Mouse (Mus musculus): Measurements from ENCODE around the gene Upf2.
A peak's percentile ranks its signal among the peaks of the same experiment; 100 is the strongest.

The Upf2 gene

DNA sequence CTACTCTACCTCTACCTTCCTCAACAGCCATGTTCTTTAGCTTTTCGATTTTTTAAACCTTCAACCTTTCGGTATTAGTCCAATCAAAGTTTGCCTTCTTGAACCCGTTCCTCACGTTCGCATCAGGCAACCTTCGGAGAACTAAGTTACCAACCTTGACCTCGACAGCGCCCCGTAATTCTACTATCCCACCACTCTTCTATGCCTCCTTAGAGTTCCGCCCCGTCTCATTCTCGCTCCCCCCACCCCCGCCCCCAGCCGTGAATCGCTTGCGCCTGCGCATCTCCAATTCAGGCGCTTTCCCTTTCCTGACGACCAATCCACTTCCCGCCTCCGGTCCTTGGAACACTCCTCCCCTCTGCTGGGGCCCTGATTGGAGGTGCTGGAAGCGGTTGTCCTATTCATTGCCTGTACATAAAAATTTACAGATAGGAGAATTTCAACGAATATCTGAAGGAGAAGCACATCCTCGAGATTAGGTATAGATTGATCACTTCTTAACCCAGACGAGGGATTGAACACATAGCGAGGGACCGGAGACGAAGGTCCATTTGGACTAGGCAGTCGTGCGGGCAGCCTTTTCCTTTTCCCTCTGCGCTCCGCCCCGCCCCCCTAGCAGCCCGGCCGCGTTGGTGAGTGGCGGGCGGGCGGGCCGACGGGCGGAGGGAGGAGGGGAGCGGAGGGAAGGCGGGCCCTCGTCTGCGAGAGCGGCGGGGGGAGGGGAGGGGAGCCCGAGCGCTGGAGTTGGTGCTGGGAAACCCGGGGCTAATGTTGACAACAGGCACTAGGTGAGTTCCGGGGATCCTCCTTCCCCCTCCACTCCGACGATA, at the start of gene Upf2:
Upf2 (plus strand) TSS at position 704 of the 830 bp plus-strand sequence.
- DNase-seq (ENCODE audit: low read depth, low spot score), result peak; percentile 98

DNA sequence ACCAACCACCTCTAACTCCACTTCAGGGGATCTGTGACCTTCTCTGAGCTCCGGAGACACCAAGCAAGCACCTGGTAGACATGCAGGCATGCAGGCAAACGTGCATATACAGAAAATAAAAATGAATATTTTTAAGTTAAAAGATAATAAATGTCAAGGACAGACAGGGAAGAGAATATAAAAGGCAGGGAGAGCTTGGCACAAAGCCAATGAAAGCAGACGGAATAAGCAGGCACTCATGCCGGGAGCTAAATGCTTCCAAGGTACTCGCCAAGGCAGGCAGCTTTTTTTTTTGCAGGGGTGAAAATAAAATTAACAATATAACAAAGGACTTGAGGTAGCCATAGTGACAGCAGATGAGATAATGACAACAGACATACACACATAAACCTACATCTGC, 45.2 kb upstream of the Upf2 start:
- DNase-seq (ENCODE audit: low read depth, low spot score), result no peak

DNA sequence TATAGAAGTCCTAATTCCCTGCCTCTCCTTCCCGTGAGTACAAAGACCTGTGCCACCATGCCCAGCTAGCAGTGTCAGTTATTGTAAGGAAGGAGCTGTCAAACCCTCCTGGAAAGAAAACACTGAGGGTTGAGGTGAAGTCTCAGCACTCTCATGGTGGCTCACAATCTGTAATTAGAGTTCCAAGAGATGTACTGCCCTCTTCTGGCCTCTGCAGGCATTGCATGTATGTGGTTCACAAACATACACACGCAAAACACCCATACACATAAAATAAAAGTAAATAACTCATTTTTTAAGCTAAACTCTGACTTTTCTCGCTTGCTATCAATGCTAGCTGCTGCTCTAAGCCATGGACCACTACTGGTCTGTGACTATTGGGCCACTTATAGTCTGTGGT, 44.6 kb upstream of the Upf2 start:
- peak; percentile 70 for DNase-seq (ENCODE audit: low read depth, low spot score)

DNA sequence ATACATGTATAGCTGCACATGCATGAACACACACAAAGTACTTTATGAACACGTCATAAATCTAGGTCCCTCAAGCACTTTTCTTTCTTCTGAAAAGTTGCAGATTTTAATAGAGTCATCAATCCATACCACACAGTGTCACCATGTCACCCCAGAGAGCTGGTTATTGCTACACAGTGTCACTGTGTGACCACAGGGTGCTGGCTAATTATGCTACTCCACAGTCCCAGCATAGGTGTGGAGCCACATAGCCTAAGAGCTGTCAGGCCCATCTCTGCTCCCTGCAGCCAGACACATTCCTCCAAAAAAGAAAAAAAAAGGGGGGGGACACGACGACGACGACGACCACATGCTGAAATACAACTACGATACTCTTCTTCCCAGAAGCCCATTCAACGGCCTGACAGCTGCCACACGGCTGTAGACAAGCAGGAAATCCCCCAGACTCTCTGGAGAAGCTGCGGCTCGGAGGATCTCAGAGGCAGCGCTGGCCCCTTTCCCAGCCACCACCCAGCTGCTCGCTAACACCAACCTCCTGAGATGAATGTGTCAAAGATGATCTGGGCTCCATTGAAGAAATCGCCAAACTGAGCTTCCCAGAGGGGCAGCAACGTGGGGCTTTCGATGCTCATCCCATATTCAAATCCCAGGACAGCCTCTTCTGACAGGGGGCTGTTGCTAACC, 39.8 kb upstream of the Upf2 start:
- no peak for DNase-seq (ENCODE audit: low read depth, low spot score)

DNA sequence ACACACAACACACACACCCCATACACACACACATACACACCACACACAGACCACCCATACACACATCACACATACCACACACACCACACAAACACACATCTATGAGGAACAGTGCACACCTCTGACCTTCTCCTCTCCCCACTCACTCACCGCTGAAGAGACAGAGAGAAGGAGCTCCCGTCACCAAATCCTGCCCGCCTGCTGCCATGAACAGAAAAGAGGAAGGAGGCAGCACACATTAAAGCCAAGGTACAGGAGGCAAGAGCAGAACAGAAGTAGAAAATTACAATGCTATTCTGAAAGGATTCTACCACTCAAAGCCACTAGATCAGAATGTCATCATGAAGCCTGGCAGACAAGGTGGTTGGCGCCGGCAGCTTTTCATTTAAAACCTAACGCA, 28.4 kb upstream of the Upf2 start:
- peak; percentile 16 for DNase-seq (ENCODE audit: low read depth, low spot score)

DNA sequence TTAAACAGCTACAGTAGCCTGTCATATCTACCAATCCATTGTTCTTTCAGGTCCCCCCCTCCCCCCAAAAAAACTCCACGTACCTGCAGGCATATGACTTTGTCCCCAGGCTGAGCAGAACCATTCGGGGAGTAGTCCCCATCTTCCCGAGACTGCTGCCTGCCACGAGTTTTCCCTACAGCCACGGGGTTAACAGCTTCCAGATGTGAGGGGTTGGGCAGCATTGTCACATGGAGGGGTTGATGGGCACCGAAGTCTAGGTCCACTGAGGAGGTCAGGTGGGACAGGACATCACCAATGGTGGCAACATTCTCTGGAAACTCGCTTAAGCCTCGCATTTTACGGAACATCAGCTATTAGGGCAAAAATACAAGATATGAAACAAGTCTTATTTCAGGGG, 27.5 kb upstream of the Upf2 start:
- no peak for DNase-seq (ENCODE audit: low read depth, low spot score)

DNA sequence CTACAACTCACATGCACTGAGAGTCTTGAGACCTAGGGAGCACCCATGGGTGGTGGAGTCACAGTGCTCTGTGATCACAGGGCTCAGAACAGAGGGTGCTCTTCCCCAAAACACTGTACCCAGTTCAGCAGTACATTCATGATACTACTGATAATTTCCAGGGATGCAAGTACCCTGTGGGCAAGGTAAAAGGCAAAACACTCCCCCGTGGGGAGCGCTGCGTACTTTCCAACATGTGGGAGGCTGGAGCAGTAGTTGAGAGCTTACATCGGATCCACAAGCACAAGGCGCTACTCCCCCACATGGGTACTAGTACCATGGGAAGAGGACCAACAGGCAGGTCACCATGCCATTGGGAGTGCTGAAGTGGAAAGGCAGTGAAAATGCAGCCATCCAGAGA, 23.8 kb upstream of the Upf2 start:
- DNase-seq (ENCODE audit: low read depth, low spot score), result no peak

DNA sequence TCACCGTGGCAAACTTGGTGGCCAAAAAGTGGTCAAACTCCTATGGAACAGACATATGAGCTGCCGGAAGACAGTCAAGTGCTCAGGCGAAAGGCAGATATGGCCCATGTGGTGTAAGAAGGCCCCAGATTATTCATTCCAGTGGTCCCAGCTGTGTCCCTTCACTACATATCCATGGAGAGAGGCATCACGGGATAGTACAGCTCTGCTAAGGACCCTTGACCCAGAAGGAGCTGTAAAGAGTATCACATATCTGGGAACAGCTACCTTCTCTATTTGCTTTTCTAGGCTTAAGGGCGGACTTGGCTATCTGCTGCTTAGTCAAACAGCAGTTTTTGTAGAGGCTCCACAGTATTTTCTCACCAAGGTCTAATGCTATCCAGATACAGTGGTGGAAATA, 21.5 kb upstream of the Upf2 start:
- DNase-seq (ENCODE audit: low read depth, low spot score), result no peak

DNA sequence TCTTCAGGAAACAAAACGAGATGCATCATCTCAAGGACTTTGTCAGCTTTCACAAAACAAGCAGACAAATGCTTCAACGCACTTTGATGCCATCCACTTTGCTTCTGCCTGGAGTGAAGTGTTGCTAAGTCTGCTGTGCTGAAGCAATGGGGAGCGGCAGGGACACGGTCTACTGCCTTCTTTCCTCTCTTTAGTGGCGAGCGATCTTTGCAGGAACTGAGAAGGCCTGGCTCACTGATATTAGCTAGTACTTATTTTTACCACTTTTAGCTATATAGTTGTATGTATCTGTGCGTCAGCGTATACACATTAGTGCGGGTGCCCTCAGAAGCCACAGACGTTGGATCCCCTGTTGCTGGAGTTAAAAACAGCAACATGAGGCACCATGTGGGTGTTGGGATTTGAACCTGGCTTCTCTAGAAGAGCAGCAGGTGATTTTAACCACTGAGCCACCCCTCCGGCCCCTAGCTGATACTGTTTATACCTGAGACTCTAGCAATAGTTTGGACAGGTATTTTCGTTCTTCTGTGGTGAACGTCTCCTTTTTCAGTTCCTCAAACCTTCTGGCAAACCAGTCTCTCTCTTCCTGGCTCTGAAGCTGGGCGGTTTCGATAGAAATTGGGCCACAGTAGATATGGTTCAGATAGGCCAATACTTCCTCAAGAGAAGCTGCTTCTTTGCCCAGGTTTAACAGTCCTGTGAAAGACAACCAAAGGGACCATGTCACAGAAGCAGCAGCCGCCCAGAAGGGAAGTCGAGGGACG, 20.8 kb upstream of the Upf2 start:
- peak; percentile 69 for DNase-seq (ENCODE audit: low read depth, low spot score)

DNA sequence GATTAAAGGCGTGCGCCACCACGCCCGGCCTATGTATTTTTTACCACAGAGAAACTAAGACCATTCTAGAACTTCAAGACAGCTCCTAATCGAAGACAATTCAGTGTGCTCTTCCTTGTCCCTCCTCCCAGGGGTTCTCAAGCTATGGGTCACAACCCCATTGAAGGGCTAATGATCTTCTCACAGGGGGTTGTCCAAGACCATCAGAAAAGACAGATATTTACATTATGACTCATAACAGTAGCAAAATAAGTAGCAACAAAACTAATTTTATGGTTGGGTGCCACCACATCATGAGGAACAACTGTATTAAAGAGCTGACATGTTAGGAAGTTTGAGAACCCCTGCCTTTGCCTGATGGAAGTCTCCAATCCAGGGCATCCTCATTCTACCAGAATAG, 19.3 kb upstream of the Upf2 start:
- DNase-seq (ENCODE audit: low read depth, low spot score), result no peak

DNA sequence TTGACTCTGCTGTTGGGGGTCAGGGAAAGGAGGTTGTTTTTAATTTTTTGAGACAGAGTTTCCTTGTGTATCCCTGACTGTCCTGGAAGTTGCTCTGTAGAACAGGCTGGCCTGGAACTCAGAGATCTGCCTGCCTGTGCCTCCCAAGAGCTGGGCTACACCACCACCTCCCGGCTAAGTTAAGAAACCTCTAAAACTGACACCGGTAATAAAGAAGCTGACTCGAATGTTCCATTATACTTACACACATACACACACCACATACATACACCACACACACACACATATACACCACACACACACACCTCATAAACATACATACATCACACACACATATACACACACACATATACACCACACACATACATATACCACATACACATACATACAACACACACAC, 16.3 kb upstream of the Upf2 start:
- DNase-seq (ENCODE audit: low read depth, low spot score), result no peak

DNA sequence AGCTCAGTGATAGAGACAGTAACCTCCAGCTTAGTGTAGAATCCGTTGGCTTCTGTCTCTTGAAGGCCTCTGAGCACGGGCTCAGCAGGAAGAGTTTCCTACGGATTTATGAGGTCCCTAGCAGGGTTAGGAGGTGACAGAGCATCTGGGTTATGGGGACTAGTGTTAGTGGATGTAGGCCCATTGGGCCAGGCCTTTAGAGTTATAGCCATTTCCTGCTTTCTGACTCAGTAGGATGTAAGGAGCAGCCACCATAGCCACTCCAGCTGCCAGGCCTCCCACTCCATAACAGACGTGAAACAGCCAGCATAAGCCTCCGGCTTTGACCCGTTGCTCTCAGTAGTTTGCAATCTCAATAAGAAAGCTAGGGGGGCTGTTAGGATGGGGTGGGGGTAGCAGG, 15.2 kb upstream of the Upf2 start:
- DNase-seq (ENCODE audit: low read depth, low spot score), result no peak

DNA sequence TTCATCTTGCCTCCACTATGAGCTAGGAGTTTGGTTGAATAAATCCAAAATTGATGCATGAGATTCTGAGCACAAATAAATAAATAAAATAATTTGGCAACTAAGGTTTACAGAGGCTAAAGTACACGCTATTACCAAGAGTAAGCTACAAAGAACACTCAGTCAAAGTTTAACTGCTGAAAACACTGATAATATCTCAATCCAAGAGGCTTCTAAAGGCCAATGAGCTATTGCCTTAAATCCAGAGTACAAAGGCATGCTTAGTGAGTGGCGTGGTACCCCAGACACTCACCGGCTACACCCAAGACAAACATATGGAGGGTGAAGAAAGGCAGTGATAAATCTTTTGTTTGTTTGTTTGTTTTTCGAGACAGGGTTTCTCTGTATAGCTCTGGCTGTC, 14.7 kb upstream of the Upf2 start:
- DNase-seq (ENCODE audit: low read depth, low spot score), result no peak

DNA sequence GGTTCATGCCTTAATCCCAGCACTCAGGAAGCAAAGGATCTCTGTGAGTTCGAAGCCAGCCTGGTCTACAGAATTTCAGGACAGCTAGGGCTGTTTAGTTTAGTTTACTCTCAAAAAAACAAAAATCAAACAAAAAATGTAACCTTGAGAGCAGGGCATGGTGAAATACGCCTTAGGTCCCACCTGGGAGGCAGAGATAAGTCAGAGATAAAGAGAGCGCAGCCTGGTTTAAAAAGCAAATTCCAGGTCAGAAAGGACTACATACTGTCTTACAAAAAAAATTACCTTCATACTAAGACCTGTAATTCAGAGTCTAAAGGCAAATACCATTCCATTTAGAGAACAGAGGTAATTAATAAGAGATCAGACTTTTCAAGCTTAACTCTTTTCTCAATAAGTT, 11.9 kb upstream of the Upf2 start:
- DNase-seq (ENCODE audit: low read depth, low spot score), result no peak

DNA sequence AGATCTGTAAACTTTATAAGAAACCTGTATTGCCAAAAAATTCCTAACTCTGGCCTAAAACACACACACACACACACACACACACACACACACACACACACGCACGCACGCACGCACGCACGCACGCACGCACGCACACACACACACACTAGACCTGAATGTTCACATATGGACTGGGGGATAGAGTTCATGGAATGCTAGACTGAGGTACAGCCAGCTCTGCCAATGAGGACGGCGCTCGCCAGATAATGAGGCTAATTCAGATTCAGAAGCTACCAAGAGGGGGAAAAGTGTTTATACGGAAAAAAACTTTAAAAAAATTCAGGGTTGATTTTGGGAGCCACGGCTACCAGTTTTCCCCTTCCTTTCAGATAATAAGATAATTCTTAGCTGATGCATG, 11.4 kb upstream of the Upf2 start:
- DNase-seq (ENCODE audit: low read depth, low spot score), result no peak

DNA sequence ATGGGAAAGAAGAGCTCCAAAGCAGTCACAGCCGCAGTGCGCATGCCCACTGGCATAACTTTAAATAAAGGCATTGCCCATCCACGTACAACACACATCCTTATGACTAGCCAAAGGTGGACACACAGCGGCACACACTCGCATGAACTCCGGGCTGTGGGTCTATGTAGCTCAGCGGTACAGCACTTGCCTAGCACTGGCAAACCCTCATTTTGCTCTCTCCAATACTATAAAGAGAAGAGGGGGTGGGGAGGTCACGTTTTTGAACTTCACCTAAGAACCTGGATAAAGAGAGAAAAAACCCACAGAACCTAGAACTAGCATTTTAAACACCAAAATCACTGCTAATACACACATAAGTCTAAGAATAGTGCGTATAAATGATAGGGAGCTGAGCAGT, 10.3 kb upstream of the Upf2 start:
- no peak for DNase-seq (ENCODE audit: low read depth, low spot score)

DNA sequence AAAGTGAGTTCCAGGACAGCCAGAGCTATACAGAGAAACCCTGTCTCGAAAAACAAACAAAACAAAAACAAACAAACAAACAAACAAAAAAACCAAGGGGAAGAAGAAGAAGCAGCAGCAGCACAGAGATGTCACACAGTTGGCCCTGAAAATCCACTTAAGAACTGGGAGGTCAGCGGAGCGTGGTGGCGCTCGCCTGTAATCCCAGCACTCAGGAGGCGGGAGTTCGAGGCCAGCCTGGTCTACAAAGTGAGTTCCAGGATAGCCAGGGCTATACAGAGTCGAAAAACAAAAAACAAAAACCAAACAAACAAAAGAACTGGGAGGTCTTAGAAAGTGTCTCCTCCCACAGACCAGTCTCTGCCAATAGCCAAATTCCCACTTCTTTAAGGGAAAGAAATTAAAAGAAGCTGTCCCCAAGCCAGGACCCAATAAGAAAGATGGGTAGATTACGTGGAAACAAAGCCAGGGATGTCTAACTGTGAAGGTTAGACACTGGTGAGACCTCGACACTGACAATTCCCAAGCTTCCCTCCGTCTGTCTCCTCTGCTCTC, 9.3 kb upstream of the Upf2 start:
- DNase-seq (ENCODE audit: low read depth, low spot score), result no peak

DNA sequence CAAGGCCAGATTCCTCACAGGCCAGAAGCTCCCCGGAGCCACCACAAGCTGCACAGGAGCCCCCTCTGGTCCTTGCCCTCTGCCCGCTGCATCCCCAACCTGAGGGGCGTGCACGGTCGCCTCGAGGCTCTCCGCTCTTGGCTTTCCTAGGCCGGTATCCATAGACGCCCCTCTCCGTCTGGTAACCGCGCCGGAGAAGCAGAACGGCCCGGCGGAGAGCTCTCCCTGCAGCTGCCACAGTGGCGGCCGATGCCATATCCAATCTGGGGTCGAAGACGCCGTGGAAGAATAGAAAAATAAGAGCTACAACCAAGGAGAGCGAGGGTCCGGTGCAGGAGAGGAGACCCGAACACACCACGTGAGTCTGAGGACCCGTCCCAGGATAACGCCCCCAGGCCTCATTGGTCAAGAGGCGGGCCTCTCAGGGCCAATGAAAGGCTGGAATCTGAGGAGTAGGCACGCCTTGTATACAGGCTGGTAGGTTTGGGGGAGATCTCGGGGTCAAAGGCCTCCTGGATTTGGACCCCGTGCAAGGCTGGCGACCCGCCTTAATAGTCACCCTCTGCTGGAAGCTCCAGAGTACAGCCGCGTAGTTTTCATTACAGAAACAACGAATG, 8.7 kb upstream of the Upf2 start, which contains the start of gene Dhtkd1:
Dhtkd1 (minus strand) TSS at position 377 of the 617 bp plus-strand sequence.
- DNase-seq (ENCODE audit: low read depth, low spot score), result no peak

DNA sequence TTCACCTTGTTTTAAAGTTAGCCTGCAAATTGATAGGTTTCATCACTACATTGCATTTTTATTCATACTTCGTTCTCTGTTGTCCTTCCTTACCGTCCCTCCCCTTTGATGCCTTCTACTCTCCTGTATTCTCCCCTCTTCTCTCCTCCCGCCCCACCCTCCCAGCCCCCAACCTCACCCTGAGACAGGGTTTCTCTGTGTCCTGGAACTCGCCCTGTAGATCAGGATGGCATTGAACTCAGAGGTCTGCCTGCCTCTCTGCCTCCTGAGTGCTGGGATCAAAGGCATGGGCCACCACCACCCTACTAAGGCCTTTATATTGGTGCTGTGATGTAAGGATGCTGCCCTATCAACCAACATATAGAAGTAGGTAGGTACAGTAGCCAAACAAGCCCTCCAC, 8.2 kb upstream of the Upf2 start:
- no peak for DNase-seq (ENCODE audit: low read depth, low spot score)

DNA sequence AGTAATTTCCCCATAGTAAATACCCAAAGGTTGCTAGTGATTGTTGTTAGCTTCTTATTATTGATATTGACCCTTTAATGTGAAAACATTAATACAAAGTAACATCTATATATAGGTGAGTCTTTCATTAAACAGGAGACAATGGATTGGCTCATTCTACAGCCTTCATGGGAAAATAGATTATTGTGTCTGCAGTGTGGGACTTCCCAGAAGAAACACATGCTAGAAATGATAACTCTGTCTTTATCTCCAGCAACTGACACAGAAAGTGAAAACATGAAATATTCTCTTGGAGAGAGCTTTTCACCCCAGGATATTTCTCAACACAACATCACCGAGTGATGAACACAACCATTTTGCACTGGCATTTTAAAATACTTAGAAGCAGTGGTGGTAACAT, 5.6 kb upstream of the Upf2 start:
- DNase-seq (ENCODE audit: low read depth, low spot score), result no peak

DNA sequence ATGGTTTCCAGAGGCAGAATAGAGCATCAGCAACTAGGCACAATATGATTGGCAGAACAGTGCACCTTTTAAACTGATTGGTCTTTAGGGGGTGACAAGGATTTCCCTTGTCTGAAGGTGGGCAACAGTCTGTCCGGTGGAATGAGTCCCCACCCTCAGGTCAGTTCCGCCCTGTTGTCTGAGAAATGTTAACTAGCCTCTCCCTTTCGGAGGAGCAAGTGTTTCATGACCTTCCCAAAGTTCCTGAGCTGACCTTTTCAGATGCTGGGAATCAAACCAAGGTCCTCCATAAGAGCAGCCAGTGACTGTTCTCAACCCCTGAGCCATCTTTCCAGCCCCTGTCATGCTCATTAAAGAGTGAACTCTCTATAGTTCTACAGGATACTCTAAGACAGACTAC, 4.4 kb upstream of the Upf2 start:
- DNase-seq (ENCODE audit: low read depth, low spot score), result no peak

DNA sequence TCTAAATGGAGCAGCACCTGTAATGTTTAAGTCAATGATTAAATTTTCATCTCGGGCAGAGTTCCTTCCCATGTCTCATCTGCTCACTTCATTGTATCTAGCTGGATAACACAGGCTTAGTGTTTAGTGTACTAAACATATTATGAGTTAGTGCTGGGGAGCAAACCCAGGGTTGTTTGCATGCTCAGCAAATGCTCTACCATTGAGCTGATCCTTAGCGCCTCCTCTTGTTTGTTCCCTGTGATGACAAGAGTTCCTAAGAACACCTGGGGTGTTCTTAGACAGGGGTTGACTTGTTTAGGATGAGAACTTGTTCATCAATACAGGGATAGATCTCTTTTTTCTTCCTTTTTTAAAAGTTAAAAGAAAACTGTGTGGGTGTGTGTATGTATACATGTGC, 2.3 kb upstream of the Upf2 start:
- DNase-seq (ENCODE audit: low read depth, low spot score), result no peak
